Mouse (Mus musculus): ENCODE data around the gene Gstm5.
A peak's percentile ranks its signal among the peaks of the same experiment; 100 is the strongest.
"Not testable (repeated sequence)": the region's sequence is repeated elsewhere in the genome, so short reads cannot be mapped to it uniquely, and the experiment has no call there.

Gene Gstm5

GRCm38 (mm10) chr3:107873335-107874251 is 22.0 kb upstream of the Gstm5 start:
- no peak for DNase-seq

DNA sequence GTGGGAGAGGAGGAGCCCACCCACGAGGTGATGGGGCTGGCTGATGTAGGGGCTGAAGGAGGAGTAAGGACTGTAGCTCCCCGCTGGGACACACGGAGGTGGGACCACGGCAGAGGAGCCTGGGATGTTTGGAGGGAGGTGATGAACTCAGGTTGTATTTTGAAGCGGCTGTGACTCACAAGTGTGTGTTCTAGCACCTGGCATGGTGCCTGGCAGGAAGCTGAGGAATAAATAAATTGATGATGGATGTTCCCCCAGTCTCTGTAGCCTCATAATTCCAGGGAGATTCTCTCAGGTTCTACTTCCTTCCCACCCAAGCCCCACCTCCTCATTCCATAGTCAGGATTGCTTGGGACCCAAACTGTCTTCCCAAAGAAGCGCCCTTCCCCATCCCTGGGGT is 20.4 kb upstream of the Gstm5 start:
- DNase-seq = no peak

DNA sequence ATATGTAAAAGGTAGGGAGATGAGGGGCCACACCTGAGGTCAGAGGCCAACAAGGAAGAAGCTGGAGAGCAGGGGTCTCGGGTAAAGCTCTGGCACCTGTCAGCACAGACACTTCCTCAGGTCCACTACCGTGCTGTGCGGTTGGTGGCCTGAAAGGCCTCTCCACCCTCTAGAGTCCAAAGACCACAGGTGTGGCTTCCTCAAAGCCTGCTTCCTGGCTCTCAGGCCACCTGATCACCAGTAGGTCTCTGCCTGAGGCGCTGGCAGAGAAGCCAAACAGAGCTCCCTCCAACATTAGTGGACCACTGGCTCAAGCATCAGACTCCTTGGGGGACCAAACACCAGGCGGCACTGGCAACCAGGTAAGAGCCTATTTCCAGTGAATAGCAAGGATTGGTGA is 18.6 kb upstream of the Gstm5 start, which contains the start of gene Eps8l3:
Gene Eps8l3 (plus strand): TSS at position 225 of the 400 bp plus-strand sequence.
- no peak for DNase-seq

DNA sequence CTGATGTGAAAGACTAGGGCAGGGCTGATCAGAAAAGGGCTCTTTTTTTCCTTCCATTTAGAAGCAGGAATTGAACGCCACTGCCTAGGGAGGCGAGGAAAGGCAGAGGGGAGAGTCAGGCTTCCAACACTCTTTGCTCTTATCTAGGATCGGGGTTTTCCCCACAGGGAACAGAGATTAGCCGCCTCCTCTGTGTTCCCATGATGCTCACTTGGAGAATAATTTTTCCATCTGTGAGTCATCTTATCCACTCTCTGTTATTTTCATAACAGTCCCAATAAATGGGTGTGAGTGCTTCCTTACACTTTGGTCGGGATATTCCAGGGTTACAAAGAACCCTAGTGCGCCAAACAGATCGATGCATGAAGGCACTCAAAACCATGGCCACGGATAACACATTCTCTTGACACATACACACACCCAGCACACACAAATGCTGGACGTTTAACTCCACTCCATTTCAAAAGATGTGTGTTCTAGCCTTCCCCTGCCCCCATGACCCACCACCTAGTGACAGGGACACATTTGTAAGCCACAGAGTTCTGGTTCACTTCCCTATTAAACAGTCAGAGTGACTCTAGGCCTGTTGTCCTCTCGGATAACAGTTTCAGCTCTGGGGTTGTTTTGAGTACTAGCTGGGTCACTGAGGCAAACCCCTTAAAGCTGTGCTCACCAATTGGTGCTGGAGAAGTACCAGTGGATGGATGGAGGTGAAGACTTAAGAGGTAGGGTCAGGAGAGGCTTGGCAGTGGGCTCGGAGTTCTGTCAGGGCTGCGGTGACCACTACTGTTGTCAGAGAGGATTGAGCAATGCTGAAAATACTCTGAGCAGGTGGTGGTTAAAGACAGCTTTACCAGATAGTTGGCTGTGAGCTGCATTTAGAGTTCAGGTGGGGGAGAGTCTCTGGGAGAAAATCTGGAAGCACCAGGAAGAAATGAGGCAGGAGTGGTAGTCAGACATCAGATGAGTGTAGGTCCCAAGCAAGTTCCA is 17.6 kb upstream of the Gstm5 start:
- no peak for DNase-seq

DNA sequence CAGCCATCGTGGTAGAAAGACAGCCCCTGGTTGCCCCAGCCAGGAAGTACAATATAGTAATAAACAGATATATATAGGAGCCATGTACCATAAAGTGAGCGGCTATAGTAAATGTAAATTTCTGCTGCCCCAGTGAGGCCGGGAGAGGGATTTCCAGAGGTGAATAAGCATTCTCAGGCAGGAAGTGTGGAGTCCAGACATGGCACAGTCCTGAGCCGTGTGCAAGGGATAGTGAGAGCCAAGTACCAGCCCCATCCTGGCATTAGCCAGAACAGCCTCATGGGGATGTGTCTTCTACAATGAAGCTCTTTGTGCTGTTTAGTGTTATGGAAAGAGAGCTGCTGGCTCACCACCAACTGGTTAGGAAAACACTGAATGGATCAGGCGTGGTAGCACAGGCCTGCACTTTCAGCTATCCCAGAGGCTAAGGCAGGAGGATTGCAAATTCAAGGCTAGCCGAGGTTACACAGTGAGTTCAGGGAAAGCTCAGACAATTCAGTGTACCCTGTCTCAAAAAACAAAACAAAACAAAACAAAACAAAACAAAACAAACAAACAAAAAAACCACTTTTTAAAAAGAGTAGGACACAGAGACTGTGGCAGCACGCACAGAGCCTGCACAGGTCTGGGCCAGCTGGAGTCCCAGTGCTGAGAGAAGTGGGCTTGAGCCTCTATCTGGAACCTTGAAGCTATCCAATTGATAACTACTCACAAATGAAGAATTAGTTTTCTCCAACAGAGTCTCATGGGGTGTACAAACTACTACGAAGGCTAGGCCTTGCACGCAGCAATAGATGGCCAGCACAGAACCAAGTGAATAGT is 7.7 kb upstream of the Gstm5 start:
- DNase-seq = peak; percentile 52

DNA sequence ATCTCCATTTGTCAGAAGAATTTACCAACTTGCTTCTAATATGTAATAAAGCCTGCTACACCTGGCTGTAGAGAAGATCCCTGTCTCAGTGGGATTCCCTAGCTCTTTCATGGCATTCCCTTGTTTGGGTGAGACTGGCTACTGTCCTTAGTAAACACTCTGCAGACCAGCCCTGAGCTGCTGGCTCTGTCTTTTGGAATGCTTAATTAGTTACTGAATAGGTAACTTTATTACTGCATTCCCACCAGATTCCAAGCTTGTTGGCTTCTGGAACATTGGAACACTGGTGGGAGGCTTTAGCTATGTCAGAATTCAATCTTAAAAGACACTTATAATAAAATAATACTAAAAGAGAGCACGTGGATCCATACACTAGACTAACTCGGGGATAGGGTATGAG is 6.4 kb upstream of the Gstm5 start:
- not testable (repeated sequence) for DNase-seq

DNA sequence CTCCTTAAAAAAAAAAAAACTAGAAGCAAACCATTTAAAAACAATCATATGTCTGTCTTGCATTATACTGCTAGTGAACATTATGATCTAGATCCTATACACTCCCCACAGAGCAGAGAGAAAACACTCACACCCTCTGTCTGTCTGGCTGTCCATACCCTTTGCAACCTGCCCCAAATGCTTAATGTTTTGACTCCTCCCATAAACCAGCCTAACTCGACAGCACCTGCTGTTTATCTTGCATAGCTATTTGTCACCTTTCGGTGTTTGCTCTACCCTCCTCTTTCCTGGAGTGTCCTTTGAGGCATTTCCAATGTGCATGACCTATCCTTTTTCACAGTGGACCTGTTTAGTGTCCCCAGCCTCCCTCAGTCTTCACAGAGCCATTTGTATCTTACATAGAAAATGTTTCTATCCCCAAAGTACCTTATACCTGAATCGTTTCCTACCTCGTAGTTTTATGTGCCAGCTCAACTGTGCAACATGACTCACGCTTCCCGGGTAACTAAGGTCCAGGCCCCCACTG is 364 bp upstream of the Gstm5 start:
- DNase-seq = no peak

DNA sequence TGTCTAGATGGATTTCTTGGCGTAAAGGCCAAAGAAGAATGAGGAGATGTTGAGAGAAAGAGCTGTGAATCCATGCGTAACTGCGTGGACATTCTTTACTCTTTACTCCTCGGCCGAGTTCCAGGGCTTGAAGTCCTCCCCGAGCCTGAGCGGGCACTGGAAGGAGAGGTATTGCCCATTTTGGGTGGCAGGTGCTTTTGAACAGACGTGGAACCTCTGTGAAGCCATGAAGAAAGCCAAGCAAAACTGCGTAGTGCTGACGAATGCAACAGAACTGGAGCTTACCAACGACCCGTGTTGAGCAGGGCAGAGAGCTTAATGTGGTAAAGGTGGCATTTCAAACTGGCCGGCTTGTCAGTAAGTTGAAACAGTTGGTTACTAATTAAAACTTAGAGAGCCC is 3.1 kb downstream of the Gstm5 start:
- DNase-seq = no peak

- no peak for DNase-seq
These were observed 5.5 kb downstream of the Gstm5 start for GRCm38 (mm10) chr3:107900955-107901673.

- DNase-seq = no peak
These were observed 10.3 kb downstream of the Gstm5 start for GRCm38 (mm10) chr3:107905942-107906341.

DNA sequence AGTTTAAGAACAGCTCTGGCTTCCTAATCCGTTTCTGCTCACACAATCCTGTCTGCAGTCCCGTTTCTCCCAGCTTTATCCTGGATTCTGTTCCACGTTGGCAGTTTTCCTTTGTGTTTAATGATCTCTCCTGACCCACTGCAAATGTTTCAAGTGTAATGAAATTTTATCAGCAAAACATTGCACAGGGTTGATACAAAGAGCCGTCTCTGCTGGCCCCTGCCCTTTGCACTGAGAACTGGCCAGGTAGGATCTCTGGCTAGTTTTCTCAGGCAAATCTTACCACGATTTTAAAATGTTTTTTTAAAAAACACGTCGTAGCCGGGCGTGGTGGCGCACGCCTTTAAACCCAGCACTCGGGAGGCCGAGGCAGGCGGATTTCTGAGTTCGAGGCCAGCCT is 21.1 kb downstream of the Gstm5 start:
- DNase-seq = no peak

DNA sequence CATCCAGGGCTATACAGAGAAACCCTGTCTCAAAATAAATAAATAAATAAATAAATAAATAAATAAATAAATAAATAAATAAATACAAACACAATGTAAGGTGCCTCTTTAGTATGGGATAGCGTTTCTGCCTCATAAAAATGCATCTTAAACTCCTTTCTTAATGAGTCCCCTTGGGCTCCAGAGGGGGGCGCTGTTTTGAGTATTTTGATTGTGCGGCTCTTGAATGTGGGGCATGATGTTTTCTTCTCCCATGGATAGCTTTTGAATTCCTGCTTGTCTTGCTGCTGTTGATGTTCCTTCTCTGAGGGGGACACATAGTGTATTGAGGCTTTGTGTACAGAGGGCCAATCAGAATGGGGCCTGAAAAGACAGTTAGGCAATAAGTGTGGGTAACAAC is 21.5 kb downstream of the Gstm5 start:
- DNase-seq = no peak

DNA sequence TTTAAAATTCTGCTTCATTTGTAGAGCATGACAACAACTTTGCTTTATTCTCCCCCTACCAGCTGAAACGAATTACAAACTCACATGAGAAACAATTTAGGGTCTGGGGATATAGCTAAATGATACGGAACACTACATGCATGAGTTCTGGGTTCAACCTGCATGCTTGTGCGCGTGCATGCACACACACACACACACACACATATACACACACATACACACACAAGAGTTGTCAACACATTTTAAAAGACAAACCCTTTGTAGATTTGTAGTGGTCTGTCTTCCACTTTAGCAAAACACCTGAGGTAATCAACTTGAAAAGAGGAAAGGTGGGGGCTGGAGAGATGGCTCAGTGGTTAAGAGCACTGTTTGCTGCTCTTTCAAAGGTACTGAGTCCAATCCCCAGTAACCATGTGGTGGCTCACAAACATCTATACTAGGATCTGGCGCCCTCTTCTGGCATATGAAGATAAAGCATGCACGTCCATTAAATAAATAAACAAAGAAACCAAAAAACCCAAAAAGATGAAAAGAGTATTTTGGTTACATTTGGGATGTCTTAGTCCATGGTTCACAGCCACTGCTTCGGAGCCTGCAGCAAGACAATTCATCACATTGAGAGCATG is 22.3 kb downstream of the Gstm5 start:
- DNase-seq = peak; percentile 66

DNA sequence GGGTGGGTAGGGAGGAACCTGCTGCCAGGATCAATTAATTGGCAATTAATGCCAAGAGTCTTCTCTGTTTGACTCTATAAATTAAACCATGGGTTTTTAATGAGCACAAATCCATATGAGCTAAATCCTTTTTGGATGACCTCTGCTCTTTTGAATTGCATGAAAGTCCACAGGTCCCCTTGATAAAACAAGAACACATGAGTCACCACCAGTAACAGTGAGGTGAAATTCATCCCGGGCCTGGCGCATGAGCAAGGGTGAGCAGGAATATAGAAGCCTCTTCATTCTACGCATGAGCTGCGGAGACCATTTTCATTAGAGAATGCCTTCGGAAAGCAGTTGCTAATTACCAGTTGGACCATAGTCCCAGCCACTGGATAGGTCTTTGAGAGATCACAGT is 24.7 kb downstream of the Gstm5 start:
- no peak for DNase-seq

- DNase-seq = no peak
These were observed 29.7 kb downstream of the Gstm5 start for GRCm38 (mm10) chr3:107925335-107925734.

GRCm38 (mm10) chr3:107927841-107928240 is 32.2 kb downstream of the Gstm5 start:
- no peak for DNase-seq

GRCm38 (mm10) chr3:107928691-107929090 is 33.1 kb downstream of the Gstm5 start:
- DNase-seq = no peak

DNA sequence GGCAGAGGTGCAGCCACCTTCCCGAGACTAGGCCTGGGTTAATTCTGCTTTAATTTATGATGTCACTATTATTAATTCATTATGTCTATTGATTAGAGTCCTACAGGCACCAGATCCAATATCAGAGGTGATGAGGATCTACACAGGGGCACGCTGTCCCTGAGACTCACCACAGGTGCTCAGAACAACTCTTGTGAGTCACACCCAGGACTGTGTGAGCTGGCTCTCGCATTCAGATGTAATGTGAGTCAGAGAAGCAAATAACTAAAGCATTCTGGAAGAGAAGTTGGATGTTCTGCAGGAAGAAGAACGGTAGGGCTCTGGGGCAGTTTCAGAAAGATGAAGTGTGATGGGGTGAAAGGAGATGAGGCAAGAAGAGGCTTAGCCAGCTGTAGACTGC is 33.6 kb downstream of the Gstm5 start:
- DNase-seq = no peak

- no peak for DNase-seq
These were observed 34.1 kb downstream of the Gstm5 start for GRCm38 (mm10) chr3:107929731-107930130.

DNA sequence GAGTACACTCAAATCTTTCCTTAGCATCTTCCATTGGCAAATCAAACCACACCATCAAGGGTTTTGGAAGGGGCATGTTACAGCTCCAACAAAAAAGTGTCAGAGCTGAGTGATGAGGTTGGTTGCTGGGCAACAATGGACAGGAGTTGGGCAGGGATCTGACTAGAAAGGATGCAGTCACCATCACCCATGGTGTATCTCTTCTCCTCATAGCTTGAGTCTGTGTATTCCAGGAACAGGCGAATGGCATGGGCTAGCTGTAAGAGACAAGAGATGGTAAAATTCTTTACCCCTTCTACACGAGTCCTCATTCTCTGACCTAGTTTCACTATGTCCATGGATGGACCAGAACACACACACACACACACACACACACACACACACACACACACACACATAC is 35.5 kb downstream of the Gstm5 start:
- DNase-seq = no peak

- DNase-seq = peak; percentile 96
These were observed 36.0 kb downstream of the Gstm5 start, which contains the start of gene Gstm7 for GRCm38 (mm10) chr3:107931670-107932069. TSS of gene Gstm7 (minus strand) at chr3:107931817.

Data from right cerebral cortex, postnatal 4 days (tissue).